Mouse (Mus musculus) stomach, postnatal 0 days (tissue): ENCODE measurements at regions not wholly inside any gene's neighbourhood (a gene's known extent, or its start where the extent isn't known, plus 50 kb on each side); places are given as distances from the start of the nearest gene placed in this dataset.

Source experiments
- ATAC-seq: fragments of 200-750 bp; cut with Nextera tagmentation; 2 replicates; pipeline ENCODE4 v1.8.0; 2017; ENCODE audit not compliant: low FRiP score, low TSS enrichment
- DNase-seq: peaks from one replicate; pipeline ENCODE4 v3.0.0-alpha.2; 2016; ENCODE audit warnings: low spot score
- H3K27ac ChIP-seq: fragments of 300-500 bp; sonication (generic); replicated peaks from 2 replicates; pipeline ENCODE4 v1.5.1; 2014; ENCODE audit warnings: mild to moderate bottlenecking, control low read depth
- H3K27me3 ChIP-seq: fragments of 300-500 bp; sonication (generic); 2 replicates; pipeline ENCODE4 v1.6.1; 2014; ENCODE audit warnings: low read length; ENCODE audit not compliant: control insufficient read depth, insufficient read depth
- H3K36me3 ChIP-seq: fragments of 300-500 bp; sonication (generic); 2 replicates; pipeline ENCODE4 v1.6.1; 2014; ENCODE audit warnings: low read length, mixed read lengths; ENCODE audit not compliant: control insufficient read depth, insufficient read depth
- H3K4me1 ChIP-seq: fragments of 300-500 bp; sonication (generic); replicated peaks from 2 replicates; pipeline ENCODE4 v1.6.1; 2014; ENCODE audit warnings: antibody characterized with exemption; ENCODE audit not compliant: control insufficient read depth, insufficient read depth
- H3K4me2 ChIP-seq: fragments of 300-500 bp; sonication (generic); replicated peaks from 2 replicates; pipeline ENCODE4 v1.6.1; 2014; ENCODE audit warnings: low read depth, mild to moderate bottlenecking, control low read depth, moderate library complexity
- H3K4me3 ChIP-seq: fragments of 300-500 bp; sonication (generic); 2 replicates; pipeline ENCODE4 v1.5.1; 2014; ENCODE audit warnings: low read depth, low read length, control low read depth
- H3K9ac ChIP-seq: fragments of 300-500 bp; sonication (generic); 2 replicates; pipeline ENCODE4 v1.6.1; 2014; ENCODE audit warnings: mild to moderate bottlenecking, low read length, control low read depth, mixed read lengths
- H3K9me3 ChIP-seq: fragments of 300-500 bp; sonication (generic); 2 replicates; pipeline ENCODE4 v1.6.1; 2016; ENCODE audit warnings: low read length; ENCODE audit not compliant: control insufficient read depth
- CTCF ChIP-seq: IDR thresholded peaks from 2 replicates; pipeline ENCODE4 v1.5.1; 2016; ENCODE audit warnings: antibody characterized with exemption, low read depth, mild to moderate bottlenecking, moderate library complexity
- EP300 ChIP-seq: optimal IDR thresholded peaks from 2 replicates; pipeline ENCODE3; 2016; ENCODE audit warnings: antibody characterized with exemption
- WGBS: fragments of 180-500 bp; shearing (Covaris S2); extraction: QIAGEN DNeasy Blood & Tissue Kit; methylation state at CpG from one replicate; pipeline ENCODE4 v1.1.7; 2014; 5-methylcytosine and 5-hydroxymethylcytosine counted together

DNA sequence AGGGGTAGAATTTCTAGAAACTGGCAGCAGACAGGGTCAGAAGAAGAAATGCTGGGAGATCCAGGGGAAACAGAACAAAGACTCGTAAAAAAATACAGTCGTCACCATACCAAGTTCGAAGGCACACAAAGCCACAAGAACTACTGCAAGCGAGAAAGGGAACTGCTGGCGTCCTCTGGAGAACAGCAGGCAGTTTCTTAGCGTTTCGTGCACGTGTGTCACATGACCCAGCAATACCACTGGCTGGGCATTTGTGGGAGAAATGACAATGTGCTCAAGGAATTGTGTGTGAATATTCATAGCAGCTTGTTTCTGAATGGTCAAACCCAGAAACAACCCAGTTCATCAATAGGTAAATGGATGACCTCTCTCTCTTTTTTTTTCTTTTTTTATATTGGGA lies 211.5 kb upstream of the Peli2 start:
- TF ChIP-seq EP300 (no peak), CTCF (no peak)
- Histone ChIP-seq H3K27ac (no peak overlapping the region), H3K4me3 (no peak overlapping the region), H3K9ac (no peak overlapping the region), H3K4me1 (no peaks in the 10 kb centered on the region), H3K27me3 (no peaks in the 10 kb centered on the region), H3K9me3 (no peaks in the 10 kb centered on the region), H3K4me2 (no peak overlapping the region), H3K36me3 (no peaks in the 10 kb centered on the region)
- ATAC-seq (no peak), DNase-seq (no peak)
- WGBS: 70% methylated on average over 8 of the region's 8 CpGs

DNA sequence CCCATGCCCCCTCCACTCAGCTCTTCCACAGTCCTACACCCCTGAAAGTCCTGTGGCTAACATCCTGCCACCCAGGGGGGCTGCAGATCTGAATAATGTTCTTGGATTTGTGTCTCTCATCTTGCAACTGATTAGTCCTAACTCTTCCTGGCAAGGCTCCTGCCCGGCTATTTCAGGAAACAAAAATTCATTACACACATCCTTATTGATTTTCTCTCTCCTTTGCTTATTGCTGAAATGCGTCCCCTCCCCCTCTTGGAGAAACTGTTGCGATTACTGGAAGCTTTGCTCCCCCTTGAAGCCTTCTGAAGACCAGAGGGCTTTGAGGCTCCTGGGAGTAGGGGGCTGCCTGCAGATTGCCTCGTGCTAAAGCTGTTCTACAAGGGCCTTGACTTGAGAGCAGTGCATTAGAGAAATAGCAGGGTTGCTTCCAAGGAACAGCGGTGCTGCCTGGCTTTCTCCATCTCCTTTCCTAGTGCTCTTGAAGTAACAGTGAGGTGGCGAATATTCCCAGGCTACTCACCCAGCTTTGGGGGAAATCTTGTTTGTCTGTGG lies 209.8 kb upstream of the Peli2 start:
- DNase-seq (no peak), ATAC-seq (no peak)
- no peak overlapping the region for H3K4me2 ChIP-seq
- TF ChIP-seq EP300: no peak
- TF ChIP-seq CTCF: no peak
- H3K27me3 ChIP-seq: no peaks in the 10 kb centered on the region
- WGBS: 38% methylated on average over 6 of the region's 6 CpGs
- no peak overlapping the region for H3K4me3 ChIP-seq
- H3K9me3 ChIP-seq: no peaks in the 10 kb centered on the region
- no peak overlapping the region for H3K27ac ChIP-seq
- no peaks in the 10 kb centered on the region for H3K36me3 ChIP-seq
- no peaks in the 10 kb centered on the region for H3K4me1 ChIP-seq
- H3K9ac ChIP-seq: no peak overlapping the region

DNA sequence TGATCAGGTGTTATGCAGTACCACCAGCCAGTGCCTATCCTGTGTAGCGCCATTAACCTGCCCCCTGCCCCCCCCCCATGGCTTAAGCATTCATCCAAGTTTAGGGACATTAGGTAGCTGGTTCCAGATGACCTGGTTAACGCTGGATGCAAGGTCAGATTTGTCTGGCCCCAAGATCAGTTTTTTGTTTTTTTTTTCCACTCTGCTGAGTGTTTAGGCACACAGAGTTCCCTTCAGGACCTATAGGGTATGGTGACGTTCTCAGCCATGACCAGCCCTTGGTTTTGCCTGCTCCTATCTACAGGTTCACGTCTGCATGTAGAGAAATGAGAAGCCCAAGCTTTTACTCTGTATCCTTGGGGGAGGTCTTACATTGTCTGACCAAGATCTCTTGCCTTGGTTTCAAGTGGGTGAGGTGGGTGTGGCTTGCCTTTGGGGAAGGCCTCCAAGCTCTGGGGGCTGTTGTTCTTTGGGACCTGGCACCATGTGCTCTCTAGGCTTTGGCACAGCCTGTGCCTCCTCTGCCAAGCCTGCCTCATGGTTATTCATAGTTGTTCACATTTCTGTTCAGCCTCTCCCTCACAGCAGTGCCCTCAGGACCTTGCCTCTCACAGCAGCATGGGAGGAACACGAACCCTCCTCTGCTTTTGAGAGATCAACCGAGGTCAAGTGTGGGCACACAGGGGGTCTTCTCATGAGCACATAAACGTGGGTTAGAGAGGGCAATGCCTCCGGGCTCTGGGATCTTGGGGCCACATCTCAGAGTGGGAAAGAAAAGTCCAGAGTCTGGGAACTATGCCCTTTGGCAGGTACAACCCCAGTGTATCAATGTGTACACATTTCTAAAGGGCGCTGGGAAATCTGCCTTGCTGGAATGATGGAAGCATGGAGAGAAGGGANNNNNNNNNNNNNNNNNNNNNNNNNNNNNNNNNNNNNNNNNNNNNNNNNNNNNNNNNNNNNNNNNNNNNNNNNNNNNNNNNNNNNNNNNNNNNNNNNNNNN lies 208.8 kb upstream of the Peli2 start:
- no peak for DNase-seq
- no peaks in the 10 kb centered on the region for H3K27me3 ChIP-seq
- no peak overlapping the region for H3K4me3 ChIP-seq
- no peak overlapping the region for H3K27ac ChIP-seq
- H3K4me1 ChIP-seq: no peaks in the 10 kb centered on the region
- no peak for TF ChIP-seq CTCF
- TF ChIP-seq EP300: no peak
- H3K36me3 ChIP-seq: no peaks in the 10 kb centered on the region
- no peaks in the 10 kb centered on the region for H3K9me3 ChIP-seq
- no peak overlapping the region for H3K4me2 ChIP-seq
- no peak overlapping the region for H3K9ac ChIP-seq
- 70% methylated on average over 9 of the region's 9 CpGs for WGBS
- no peak for ATAC-seq

DNA sequence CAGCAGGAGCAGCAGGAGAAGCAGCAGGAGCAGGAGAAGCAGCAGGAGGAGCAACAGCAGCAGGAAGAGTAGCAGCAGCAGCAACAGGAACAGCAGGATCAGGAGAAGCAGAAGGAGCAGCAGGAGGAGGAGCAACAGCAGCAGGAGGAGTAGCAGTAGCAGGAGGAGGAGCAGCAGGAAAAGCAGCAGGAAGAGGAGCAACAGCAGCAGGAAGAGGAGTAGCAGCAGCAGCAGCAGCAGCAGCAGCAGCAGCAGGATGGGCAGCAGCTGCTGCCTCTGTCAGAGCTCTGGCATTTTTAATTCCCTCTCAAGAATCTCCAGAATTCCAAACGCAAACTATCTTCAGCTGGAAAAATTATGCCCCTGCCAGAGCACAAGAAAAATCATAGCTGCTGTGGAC lies 205.0 kb upstream of the Peli2 start:
- no peak for TF ChIP-seq EP300
- TF ChIP-seq CTCF: no peak
- H3K4me3 ChIP-seq: no peak overlapping the region
- ATAC-seq (no peak), DNase-seq (no peak)
- no peaks in the 10 kb centered on the region for H3K27me3 ChIP-seq
- 33% methylated on average over 1 of the region's 1 CpGs for WGBS
- H3K4me2 ChIP-seq: no peak overlapping the region
- H3K9ac ChIP-seq: no peak overlapping the region
- no peaks in the 10 kb centered on the region for H3K36me3 ChIP-seq
- H3K4me1 ChIP-seq: no peaks in the 10 kb centered on the region
- no peaks in the 10 kb centered on the region for H3K9me3 ChIP-seq
- H3K27ac ChIP-seq: no peak overlapping the region

DNA sequence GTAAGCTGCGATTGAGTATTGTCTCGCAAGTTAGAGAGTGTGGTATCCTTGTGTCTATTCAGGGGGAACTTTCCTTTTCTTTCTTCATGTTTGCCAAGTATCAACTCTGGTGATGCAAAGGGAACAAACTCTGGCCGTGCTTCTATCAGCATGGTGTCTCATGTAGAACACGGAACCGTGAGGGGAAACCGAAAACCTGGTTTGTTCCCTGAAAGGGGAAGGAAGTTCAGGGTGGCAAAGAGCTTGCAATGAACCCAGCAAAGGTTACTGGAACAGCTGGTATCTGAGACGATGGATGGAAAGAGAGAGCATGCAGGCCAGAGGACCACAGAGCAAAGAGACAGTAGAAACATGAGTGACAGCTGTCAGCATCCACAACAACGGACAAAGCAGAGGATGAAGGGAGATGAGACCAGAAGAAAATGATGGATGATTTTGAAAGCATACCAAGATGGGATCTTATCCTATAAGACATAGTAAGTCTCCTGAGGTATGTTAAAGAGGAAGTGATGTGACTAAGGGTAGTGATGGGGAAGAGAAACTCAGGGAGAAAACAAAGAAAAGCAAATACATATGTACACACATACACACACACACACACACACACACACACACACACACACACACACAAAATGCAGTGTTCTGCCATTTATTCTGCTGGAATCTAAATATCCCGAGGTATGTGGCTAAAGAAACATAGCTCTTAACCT lies 199.8 kb upstream of the Peli2 start:
- H3K9me3 ChIP-seq: no peaks in the 10 kb centered on the region
- no peak for TF ChIP-seq EP300
- no peak for TF ChIP-seq CTCF
- no peaks in the 10 kb centered on the region for H3K36me3 ChIP-seq
- H3K4me2 ChIP-seq: no peak overlapping the region
- WGBS: 87% methylated on average over 9 of the region's 9 CpGs
- ATAC-seq (no peak), DNase-seq (no peak)
- no peak overlapping the region for H3K9ac ChIP-seq
- H3K4me3 ChIP-seq: no peak overlapping the region
- no peaks in the 10 kb centered on the region for H3K4me1 ChIP-seq
- H3K27ac ChIP-seq: no peak overlapping the region
- H3K27me3 ChIP-seq: no peaks in the 10 kb centered on the region
